Mouse (Mus musculus) limb, embryonic 14.5 days (tissue): ENCODE data around the gene Ghrhr. TPM values are rescaled to one million over a fixed set of nuclear protein-coding genes. Genes with fewer than 3 reads are reported as not detected.

Experiments
- ATAC-seq: fragments of 200-750 bp; cut with Nextera tagmentation; 2 replicates; pipeline ENCODE4 v1.8.0; 2017; ENCODE audit warnings: low read depth, moderate number of reproducible peaks, moderate TSS enrichment; ENCODE audit not compliant: low FRiP score
- DNase-seq: peaks from one replicate; pipeline ENCODE4 v3.0.0-alpha.2; 2015; ENCODE audit warnings: low spot score
- H3K27ac ChIP-seq: fragments of 300-500 bp; sonication (generic); replicated peaks from 2 replicates; pipeline ENCODE4 v1.5.1; 2014; ENCODE audit warnings: low read depth, mild to moderate bottlenecking, low read length, moderate library complexity, mixed read lengths
- H3K27me3 ChIP-seq: fragments of 300-500 bp; sonication (generic); 2 replicates; pipeline ENCODE4 v1.6.1; 2014; ENCODE audit warnings: low read length, mixed read lengths; ENCODE audit not compliant: control insufficient read depth, insufficient read depth
- H3K36me3 ChIP-seq: fragments of 300-500 bp; sonication (generic); 2 replicates; pipeline ENCODE4 v1.6.1; 2014; ENCODE audit warnings: mild to moderate bottlenecking, low read length, moderate library complexity, mixed read lengths; ENCODE audit not compliant: control insufficient read depth, insufficient read depth
- H3K4me1 ChIP-seq: fragments of 300-500 bp; sonication (generic); 2 replicates; pipeline ENCODE4 v1.6.1; 2014; ENCODE audit warnings: antibody characterized with exemption, low read length, mixed read lengths; ENCODE audit not compliant: control insufficient read depth, insufficient read depth
- H3K4me2 ChIP-seq: fragments of 300-500 bp; sonication (generic); replicated peaks from 2 replicates; pipeline ENCODE4 v1.6.1; 2014; ENCODE audit warnings: low read depth, mild to moderate bottlenecking, low read length, moderate library complexity; ENCODE audit not compliant: severe bottlenecking
- H3K4me3 ChIP-seq: fragments of 300-500 bp; sonication (generic); replicated peaks from 2 replicates; pipeline ENCODE4 v1.5.1; 2014; ENCODE audit warnings: low read length
- H3K9ac ChIP-seq: fragments of 300-500 bp; sonication (generic); 2 replicates; pipeline ENCODE4 v1.6.1; 2014; ENCODE audit warnings: mild to moderate bottlenecking, low read depth, low read length, moderate library complexity; ENCODE audit not compliant: severe bottlenecking
- H3K9me3 ChIP-seq: fragments of 300-500 bp; sonication (generic); 2 replicates; pipeline ENCODE4 v1.6.1; 2016; ENCODE audit warnings: low read length; ENCODE audit not compliant: control insufficient read depth
- POLR2A ChIP-seq: fragments of 200-500 bp; IDR thresholded peaks from 2 replicates; pipeline ENCODE4 v1.8.0; 2012; ENCODE audit warnings: inconsistent platforms, mild to moderate bottlenecking, moderate library complexity, borderline replicate concordance; ENCODE audit not compliant: insufficient read depth, insufficient read length; ENCODE audit errors: extremely low read depth
- WGBS: fragments of 180-500 bp; shearing (Covaris S2); extraction: QIAGEN DNeasy Blood & Tissue Kit; methylation state at CpG from one replicate; pipeline ENCODE4 v1.1.7; 2014; 5-methylcytosine and 5-hydroxymethylcytosine counted together
- polyA plus RNA-seq, 2 experiments: library from polyadenylated mRNA; depleted of rRNA in 1 of 2; stranded (reverse) in 1 of 2; unstranded in 1 of 2; fragments of >200 nt; fragmentation: Nextera tagmentation in 1 of 2; extraction: Ambion mirVana in 1 of 2; gene quantifications; 2 replicates each; pipeline versions ENCODE4 v1.2.1 to v1.2.3; 2012 to 2014

Gene Ghrhr
- polyA plus RNA-seq, 2 experiments: not detected

DNA sequence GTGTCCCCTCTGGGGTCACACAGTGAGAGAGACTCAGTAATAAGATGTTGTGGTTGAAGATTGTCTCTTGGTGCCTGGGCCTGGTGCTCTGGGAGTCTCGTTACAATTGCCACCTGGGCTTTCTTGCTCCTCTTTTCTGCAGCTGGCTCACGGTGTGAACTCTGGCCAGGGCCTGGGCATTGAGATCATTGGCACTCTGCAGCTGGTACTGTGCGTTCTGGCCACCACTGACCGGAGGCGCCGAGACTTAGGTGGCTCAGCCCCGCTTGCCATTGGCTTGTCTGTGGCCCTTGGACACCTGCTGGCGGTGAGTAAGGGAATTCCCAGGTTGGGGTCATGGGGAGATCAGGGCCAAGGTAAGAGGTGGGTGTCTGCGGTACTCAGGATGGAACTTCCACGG, 30.8 kb upstream of the Ghrhr start:
- DNase-seq (no peak), ATAC-seq (no peak)
- Histone ChIP-seq H3K36me3 (0 out of 2 replicates have a peak, but pooled peaks cover 3% of the 10 kb centered on the region), H3K27me3 (no peaks in the 10 kb centered on the region), H3K4me1 (peaks cover 12% of the 10 kb centered on the region), H3K4me2 (no peak overlapping the region), H3K9me3 (no peaks in the 10 kb centered on the region), H3K4me3 (no peak overlapping the region), H3K27ac (no peak overlapping the region), H3K9ac (no peak overlapping the region)
- WGBS: 83% methylated on average over 10 of the region's 10 CpGs
- TF ChIP-seq POLR2A: no peak

DNA sequence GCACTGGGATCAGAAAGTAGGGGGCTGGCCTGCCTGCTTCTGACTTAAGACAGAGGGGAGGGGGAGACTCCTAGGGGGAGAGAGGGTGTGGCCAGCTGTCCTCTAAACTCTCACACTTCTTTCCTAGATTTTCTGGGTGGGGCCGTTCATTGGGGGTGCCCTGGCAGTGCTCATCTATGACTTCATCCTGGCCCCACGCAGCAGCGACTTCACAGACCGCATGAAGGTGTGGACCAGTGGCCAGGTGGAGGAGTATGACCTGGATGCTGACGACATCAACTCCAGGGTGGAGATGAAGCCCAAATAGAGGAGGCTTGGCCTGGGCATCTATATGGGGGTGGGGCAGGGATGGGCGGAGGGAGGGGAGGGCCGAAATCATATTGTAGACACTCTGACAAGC, 29.6 kb upstream of the Ghrhr start:
- H3K4me2 ChIP-seq: no peak overlapping the region
- no peak for TF ChIP-seq POLR2A
- 83% methylated on average over 7 of the region's 7 CpGs for WGBS
- 0 out of 2 replicates have a peak, but pooled peaks cover 3% of the 10 kb centered on the region for H3K36me3 ChIP-seq
- H3K4me1 ChIP-seq: peaks cover 8% of the 10 kb centered on the region
- H3K27ac ChIP-seq: no peak overlapping the region
- H3K4me3 ChIP-seq: no peak overlapping the region
- DNase-seq (no peak), ATAC-seq (no peak)
- no peaks in the 10 kb centered on the region for H3K9me3 ChIP-seq
- H3K9ac ChIP-seq: no peak overlapping the region
- H3K27me3 ChIP-seq: no peaks in the 10 kb centered on the region

DNA sequence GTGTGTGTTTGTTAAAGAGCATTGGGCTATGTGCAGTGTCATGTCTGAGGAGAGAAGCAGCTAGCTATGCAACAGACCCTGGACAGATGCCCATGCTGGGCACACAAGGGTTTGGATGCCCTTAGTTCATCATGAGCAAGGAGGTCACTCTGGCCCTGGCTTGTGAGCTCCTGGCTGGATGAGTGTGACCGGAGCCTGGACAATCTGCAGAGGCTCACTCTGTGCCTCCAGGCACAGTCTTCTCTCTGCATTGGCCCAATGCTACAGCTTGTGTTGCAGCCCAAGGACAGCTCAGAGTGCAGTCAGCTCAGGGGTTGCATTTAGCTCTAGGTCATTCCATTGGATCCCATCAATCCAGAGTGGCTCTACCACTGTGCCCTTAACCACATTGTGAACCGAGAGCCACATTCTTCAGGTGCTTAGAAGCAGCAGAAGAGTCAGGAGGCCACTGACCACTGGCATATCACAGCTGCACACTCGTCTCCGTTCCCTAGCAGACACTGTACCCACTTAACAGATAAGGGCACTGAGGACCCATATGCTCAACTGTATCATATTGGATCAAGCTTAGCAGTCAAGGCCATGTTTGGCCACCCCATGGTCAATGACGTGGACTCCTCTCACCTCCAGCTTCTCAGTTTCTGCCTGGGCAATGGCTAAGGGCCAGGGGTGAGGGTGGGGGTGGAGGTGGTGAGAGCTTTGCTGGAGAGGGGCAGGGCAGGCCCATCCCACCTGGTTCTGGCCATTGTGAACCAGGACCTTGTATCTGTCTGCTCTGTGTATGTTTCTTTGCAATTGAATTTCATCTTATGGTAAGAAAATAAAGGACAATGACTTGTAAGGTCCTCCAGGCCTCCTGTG, 28.2 kb upstream of the Ghrhr start:
- no peak for TF ChIP-seq POLR2A
- Histone ChIP-seq H3K9ac (no peak overlapping the region), H3K9me3 (no peaks in the 10 kb centered on the region), H3K4me3 (no peak overlapping the region), H3K4me2 (no peak overlapping the region), H3K27me3 (no peaks in the 10 kb centered on the region), H3K36me3 (0 out of 2 replicates have a peak, but pooled peaks cover 3% of the 10 kb centered on the region), H3K27ac (no peak overlapping the region), H3K4me1 (no peaks in the 10 kb centered on the region; the same call in none of the 2 replicates)
- 87% methylated on average over 5 of the region's 5 CpGs for WGBS
- ATAC-seq (no peak), DNase-seq (no peak)

DNA sequence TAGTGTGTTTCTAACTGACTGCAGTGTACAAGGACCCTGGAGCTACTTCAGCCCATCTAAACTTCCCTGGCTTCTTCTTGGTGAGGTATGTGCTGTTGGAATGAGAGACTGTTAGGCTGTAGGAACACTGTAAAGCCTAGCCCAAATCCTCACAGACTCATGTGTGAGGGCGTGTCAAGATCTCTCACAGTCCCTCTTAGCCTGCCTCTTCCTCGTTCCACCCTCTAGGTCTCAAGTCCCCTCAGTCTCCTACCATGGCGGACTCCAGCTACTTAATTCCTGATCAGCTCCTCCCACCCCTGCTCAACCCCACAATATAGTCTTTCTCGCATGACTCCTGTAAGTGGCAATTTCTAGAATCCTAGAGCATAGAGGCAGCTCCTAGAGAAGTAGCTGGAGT, 26.9 kb upstream of the Ghrhr start:
- Histone ChIP-seq H3K27ac (no peak overlapping the region), H3K4me1 (no peaks in the 10 kb centered on the region), H3K36me3 (0 out of 2 replicates have a peak, but pooled peaks cover 3% of the 10 kb centered on the region), H3K9ac (no peak overlapping the region), H3K27me3 (no peaks in the 10 kb centered on the region), H3K4me3 (no peak overlapping the region), H3K9me3 (no peaks in the 10 kb centered on the region), H3K4me2 (no peak overlapping the region)
- DNase-seq (no peak), ATAC-seq (no peak)
- no peak for TF ChIP-seq POLR2A
- 84% methylated on average over 4 of the region's 4 CpGs for WGBS

DNA sequence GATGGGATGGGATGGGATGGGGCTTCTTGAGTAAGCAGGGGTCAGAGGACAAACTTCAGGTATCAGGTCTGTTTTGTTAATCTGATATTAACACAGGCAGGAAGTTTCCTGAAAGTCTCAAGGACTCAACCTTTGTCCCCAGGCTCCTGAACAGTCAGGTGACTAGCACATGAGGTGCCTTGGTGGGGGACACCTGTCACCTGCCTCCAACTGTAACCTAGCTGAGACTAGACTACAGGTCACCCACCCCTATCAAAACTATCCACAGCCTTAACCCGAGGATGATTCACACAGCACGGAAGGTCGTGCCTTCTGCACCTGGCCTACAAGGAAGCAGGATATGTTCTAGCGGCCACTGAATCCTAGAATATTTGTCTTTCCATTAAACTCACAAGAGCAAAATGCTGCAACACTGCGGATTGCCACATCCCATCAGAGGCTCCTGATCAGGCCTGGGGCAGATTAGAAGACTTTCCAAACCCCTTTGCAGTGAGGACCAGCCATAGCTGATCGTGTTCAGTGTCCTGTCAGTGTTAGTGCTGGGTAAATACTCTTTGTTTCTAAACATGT, 25.6 kb upstream of the Ghrhr start:
- no peak for TF ChIP-seq POLR2A
- H3K4me3 ChIP-seq: no peak overlapping the region
- no peaks in the 10 kb centered on the region for H3K4me1 ChIP-seq
- DNase-seq: no peak
- H3K27ac ChIP-seq: no peak overlapping the region
- H3K9ac ChIP-seq: no peak overlapping the region
- no peaks in the 10 kb centered on the region for H3K27me3 ChIP-seq
- no peak overlapping the region for H3K4me2 ChIP-seq
- no peak for ATAC-seq
- no peaks in the 10 kb centered on the region for H3K9me3 ChIP-seq
- 90% methylated on average over 6 of the region's 6 CpGs for WGBS
- 0 out of 2 replicates have a peak, but pooled peaks cover 3% of the 10 kb centered on the region for H3K36me3 ChIP-seq
